In genomic region chr6:118947286-118947685, GRCm38 (mm10) we compare ENCODE assay signal across 23 mouse cellular contexts.
A peak's percentile ranks its signal among the peaks of the same experiment; 100 is the strongest.
DNase-seq lines count a peak whose midpoint lies in the region; ATAC-seq and TF ChIP-seq lines count a peak whose summit lies in the region.
"Had no signal": no experiment of that assay in that cellular context is flagged by ENCODE, and none has a peak within 500 bp of the region (broad histone marks: within the 10 kb centered on the region; RNA-seq: fewer than 3 reads in every experiment).

No protein-coding gene starts in this region.

- no peaks in the 10 kb centered on the region for H3K27me3 ChIP-seq in heart, postnatal 0 days (ENCODE audit: control insufficient read depth, insufficient read depth, low read length)
- no peaks in the 10 kb centered on the region for H3K27me3 ChIP-seq in heart, embryonic 11.5 days (ENCODE audit: control insufficient read depth, insufficient read depth, low read length)
- no peaks in the 10 kb centered on the region for H3K27me3 ChIP-seq in lung, postnatal 0 days (replicated peaks; ENCODE audit: insufficient read depth, low read length)
- H3K27me3 ChIP-seq in limb, embryonic 13.5 days, result no peaks in the 10 kb centered on the region
- H3K27me3 ChIP-seq: heart, embryonic 12.5 days; liver, embryonic 13.5 days; midbrain, embryonic 13.5 days had no signal

- no peak overlapping the region for H3K4me2 ChIP-seq in heart, postnatal 0 days (ENCODE audit: low read depth, low read length)
- no peak overlapping the region for H3K4me2 ChIP-seq in heart, embryonic 11.5 days
- no peak overlapping the region for H3K4me2 ChIP-seq in lung, postnatal 0 days (replicated peaks; ENCODE audit: low read depth, low read length)
- H3K4me2 ChIP-seq in limb, embryonic 13.5 days (replicated peaks), result no peak overlapping the region
- H3K4me2 ChIP-seq: heart, embryonic 12.5 days; liver, embryonic 13.5 days; midbrain, embryonic 13.5 days had no signal

- H3K36me3 ChIP-seq in heart, postnatal 0 days (replicated peaks; ENCODE audit: control insufficient read depth, insufficient read depth, low read length), result no peaks in the 10 kb centered on the region
- H3K36me3 ChIP-seq in heart, embryonic 11.5 days (ENCODE audit: control insufficient read depth, insufficient read depth, low read length), result no peaks in the 10 kb centered on the region
- no peaks in the 10 kb centered on the region for H3K36me3 ChIP-seq in lung, postnatal 0 days (ENCODE audit: insufficient read depth, low read length)
- no peaks in the 10 kb centered on the region for H3K36me3 ChIP-seq in limb, embryonic 13.5 days
- H3K36me3 ChIP-seq: G1E; heart, embryonic 12.5 days; liver, embryonic 13.5 days; midbrain, embryonic 13.5 days had no signal

- peaks cover 44% of the 10 kb centered on the region for H3K4me1 ChIP-seq in heart, postnatal 0 days (ENCODE audit: control insufficient read depth, insufficient read depth)
- H3K4me1 ChIP-seq in heart, embryonic 11.5 days (ENCODE audit: control insufficient read depth, insufficient read depth, low read length), result peaks cover 34% of the 10 kb centered on the region
- H3K4me1 ChIP-seq in lung, postnatal 0 days (ENCODE audit: insufficient read depth, low read depth, low read length), result peaks cover 17% of the 10 kb centered on the region
- peaks cover 13% of the 10 kb centered on the region for H3K4me1 ChIP-seq in limb, embryonic 13.5 days
- H3K4me1 ChIP-seq: liver, embryonic 13.5 days; megakaryocyte, embryonic 14.5 days; midbrain, embryonic 13.5 days had no signal

- 68% methylated on average over 8 of the region's 8 CpGs for WGBS in heart, postnatal 0 days
- 77% methylated on average over 8 of the region's 8 CpGs for WGBS in heart, embryonic 11.5 days (ENCODE audit: insufficient replicate concordance)
- 65% methylated on average over 8 of the region's 8 CpGs for WGBS in lung, postnatal 0 days
- 56% methylated on average over 8 of the region's 8 CpGs for WGBS in limb, embryonic 13.5 days

- no peaks in the 10 kb centered on the region for H3K9me3 ChIP-seq in heart, postnatal 0 days (replicated peaks; ENCODE audit: control insufficient read depth, low read length)
- no peaks in the 10 kb centered on the region for H3K9me3 ChIP-seq in heart, embryonic 11.5 days (replicated peaks; ENCODE audit: control insufficient read depth, low read length)
- H3K9me3 ChIP-seq in lung, postnatal 0 days (ENCODE audit: low read length), result no peaks in the 10 kb centered on the region
- no peaks in the 10 kb centered on the region; the same call in 1 of the 2 replicates for H3K9me3 ChIP-seq in limb, embryonic 13.5 days
- H3K9me3 ChIP-seq: heart, embryonic 12.5 days; liver, embryonic 13.5 days; megakaryocyte, embryonic 14.5 days; midbrain, embryonic 13.5 days had no signal

- H3K9ac ChIP-seq in heart, postnatal 0 days (replicated peaks; ENCODE audit: low read depth, low read length), result no peak overlapping the region
- no peak overlapping the region for H3K9ac ChIP-seq in heart, embryonic 11.5 days (ENCODE audit: low read depth, low read length)
- no peak overlapping the region for H3K9ac ChIP-seq in lung, postnatal 0 days (replicated peaks; ENCODE audit: low read depth)
- no peak overlapping the region for H3K9ac ChIP-seq in limb, embryonic 13.5 days
- H3K9ac ChIP-seq: heart, embryonic 12.5 days; liver, embryonic 13.5 days; midbrain, embryonic 13.5 days had no signal

- ATAC-seq in heart, postnatal 0 days (ENCODE audit: insufficient read depth, low read depth), result no peak
- no peak for ATAC-seq in heart, embryonic 11.5 days (replicated peaks; ENCODE audit: insufficient number of reproducible peaks, low FRiP score, low TSS enrichment)
- ATAC-seq in lung, postnatal 0 days, result no peak
- no peak; the same call in 1 of the 2 replicates for ATAC-seq in limb, embryonic 13.5 days (ENCODE audit: low FRiP score, low read depth)
- ATAC-seq: forebrain, embryonic 16.5 days; midbrain, embryonic 13.5 days had no signal

- no peak overlapping the region for H3K4me3 ChIP-seq in heart, postnatal 0 days (ENCODE audit: low read depth, low read length)
- no peak overlapping the region for H3K4me3 ChIP-seq in heart, embryonic 11.5 days (ENCODE audit: low read depth, low read length)
- H3K4me3 ChIP-seq in lung, postnatal 0 days (ENCODE audit: low read depth, low read length), result no peak overlapping the region
- H3K4me3 ChIP-seq in limb, embryonic 13.5 days, result no peak overlapping the region
- H3K4me3 ChIP-seq: heart, embryonic 12.5 days; liver, embryonic 13.5 days; megakaryocyte, embryonic 14.5 days; midbrain, embryonic 13.5 days had no signal

- 0 out of 2 replicates have a peak overlapping the region, but pooled peaks have one; percentile 17 for H3K27ac ChIP-seq in heart, postnatal 0 days (ENCODE audit: low read depth)
- H3K27ac ChIP-seq in heart, embryonic 11.5 days (ENCODE audit: low read depth, low read length), result no peak overlapping the region
- 0 out of 2 replicates have a peak overlapping the region, but pooled peaks have one; percentile 7 for H3K27ac ChIP-seq in lung, postnatal 0 days (ENCODE audit: low read length)
- peak overlapping the region; percentile 3; the same call in 1 of the 2 replicates for H3K27ac ChIP-seq in limb, embryonic 13.5 days
- H3K27ac ChIP-seq: kidney, postnatal 0 days; liver, embryonic 13.5 days; midbrain, embryonic 13.5 days had no signal

- no peak for DNase-seq in heart, postnatal 0 days (ENCODE audit: low spot score)
- DNase-seq in lung, postnatal 0 days (ENCODE audit: low spot score), result no peak
- no peak for DNase-seq in lung, postnatal 36 days
- DNase-seq in urinary bladder, adult 2 months (ENCODE audit: low spot score), result no peak
- DNase-seq in left cerebral cortex, adult 18-20 months (ENCODE audit: low spot score in 2 of 2), result no peak
- DNase-seq: adrenal gland, postnatal 10 days; B cell, adult 2 months; cerebellum, adult 18-20 months; cerebellum, postnatal 14 days; gastrocnemius, postnatal 14 days; heart, adult 11 months; heart, postnatal 14 days; kidney, adult 2 months; liver, embryonic 13.5 days; thymus, postnatal 14 days had no signal

- no peak for TF ChIP-seq CTCF in heart, postnatal 0 days (IDR thresholded peaks at IDR 0.05; ENCODE audit: low read depth)
- no peak for TF ChIP-seq CTCF in lung, postnatal 0 days (IDR thresholded peaks at IDR 0.05)

- no peak for TF ChIP-seq EP300 in heart, postnatal 0 days (IDR thresholded peaks at IDR 0.05; ENCODE audit: low read depth)
- no peak for TF ChIP-seq EP300 in lung, postnatal 0 days (IDR thresholded peaks at IDR 0.05)
